Mouse (Mus musculus) MEL (cell line): ENCODE data around the gene Fmod. TPM values are rescaled to one million over a fixed set of nuclear protein-coding genes. Genes with fewer than 3 reads are reported as not detected.

Source experiments
- DNase-seq: peaks from one replicate; pipeline ENCODE4 v3.0.0; 2011; ENCODE audit warnings: low read depth, low spot score
- H3K27ac ChIP-seq: 2 replicates; pipeline ENCODE4 v1.5.1; 2012; ENCODE audit warnings: low read depth, mild to moderate bottlenecking, control low read depth, low read length, moderate library complexity; ENCODE audit not compliant: control insufficient read depth
- H3K27me3 ChIP-seq, 2 experiments: fragments of 150-350 bp in 1 of 2; sonication (generic) in 1 of 2; 2 replicates each; pipeline ENCODE4 v1.6.1; 2012; ENCODE audit warnings: low read length in 2 of 2, mild to moderate bottlenecking in 2 of 2, improper control_type of control experiment in 1 of 2, moderate library complexity in 1 of 2; ENCODE audit not compliant: insufficient read depth in 2 of 2, control insufficient read depth in 1 of 2
- H3K36me3 ChIP-seq, 2 experiments: 2 replicates each; pipeline ENCODE4 v1.6.1; 2012 to 2014; ENCODE audit warnings: low read length in 2 of 2, improper control_type of control experiment in 1 of 2, inconsistent platforms in 1 of 2, mild to moderate bottlenecking in 1 of 2; ENCODE audit not compliant: insufficient read depth in 2 of 2, control insufficient read depth in 1 of 2
- H3K4me1 ChIP-seq, 2 experiments: fragments of 150-350 bp in 1 of 2; sonication (generic) in 1 of 2; 2 replicates each; pipeline ENCODE4 v1.6.1; 2012; ENCODE audit warnings: low read length in 2 of 2, improper control_type of control experiment in 1 of 2, mild to moderate bottlenecking in 1 of 2; ENCODE audit not compliant: insufficient read depth in 2 of 2, control insufficient read depth in 1 of 2
- H3K4me3 ChIP-seq, 2 experiments: fragments of 150-350 bp in 1 of 2; sonication (generic) in 1 of 2; 2 replicates each; pipeline ENCODE4 v1.5.1; 2012; ENCODE audit warnings: low read depth in 2 of 2, low read length in 2 of 2, mild to moderate bottlenecking in 2 of 2, moderate library complexity in 2 of 2, control low read depth in 1 of 2, improper control_type of control experiment in 1 of 2; ENCODE audit not compliant: control insufficient read depth in 1 of 2, insufficient read depth in 1 of 2
- H3K79me2 ChIP-seq: 2 replicates; pipeline ENCODE4 v1.6.1; 2012; ENCODE audit warnings: mild to moderate bottlenecking, low read length, moderate library complexity; ENCODE audit not compliant: control insufficient read depth, poor library complexity, insufficient read depth
- H3K9ac ChIP-seq: 2 replicates; pipeline ENCODE4 v1.6.1; 2012; ENCODE audit warnings: low read depth, mild to moderate bottlenecking, control low read depth, low read length, moderate library complexity; ENCODE audit not compliant: control insufficient read depth, poor library complexity, severe bottlenecking
- H3K9me3 ChIP-seq: fragments of 150-350 bp; sonication (generic); replicated peaks from 2 replicates; pipeline ENCODE4 v1.6.1; 2012; ENCODE audit warnings: mild to moderate bottlenecking, low read length, improper control_type of control experiment, moderate library complexity; ENCODE audit not compliant: insufficient read depth
- CHD1 ChIP-seq: IDR thresholded peaks from 2 replicates; pipeline ENCODE4 v1.6.1; 2012; ENCODE audit warnings: low read depth, mild to moderate bottlenecking, inconsistent platforms, low read length, improper control_type of control experiment
- CHD2 ChIP-seq: IDR thresholded peaks from 2 replicates; pipeline ENCODE4 v1.6.1; 2011; ENCODE audit warnings: low read length, improper control_type of control experiment
- CTCF ChIP-seq, 3 experiments: IDR thresholded peaks in 2 of 3; conservative IDR thresholded peaks in 1 of 3; 2 replicates each; pipeline ENCODE4 v1.5.1; 2011 to 2012; ENCODE audit warnings: low read length in 3 of 3, low read depth in 2 of 3, mild to moderate bottlenecking in 2 of 3, improper control_type of control experiment in 1 of 3, inconsistent platforms in 1 of 3, mixed read lengths in 1 of 3, moderate library complexity in 1 of 3; ENCODE audit not compliant: control insufficient read depth in 1 of 3, insufficient read depth in 1 of 3, poor library complexity in 1 of 3, severe bottlenecking in 1 of 3
- E2F4 ChIP-seq: IDR thresholded peaks from 2 replicates; pipeline ENCODE4 v1.6.1; 2011; ENCODE audit warnings: low read depth, low read length, improper control_type of control experiment, borderline replicate concordance
- ELF1 ChIP-seq: IDR thresholded peaks from 2 replicates; pipeline ENCODE4 v1.6.1; 2014; ENCODE audit warnings: low read depth, mild to moderate bottlenecking, inconsistent platforms, low read length, improper control_type of control experiment, moderate library complexity
- EP300 ChIP-seq, 2 experiments: IDR thresholded peaks; 2 replicates each; pipeline ENCODE4 v1.6.1; 2011; ENCODE audit warnings: improper control_type of control experiment in 2 of 2, low read length in 2 of 2, low read depth in 1 of 2, mild to moderate bottlenecking in 1 of 2
- ETS1 ChIP-seq: IDR thresholded peaks from 2 replicates; pipeline ENCODE4 v1.6.1; 2012; ENCODE audit warnings: low read depth, mild to moderate bottlenecking, inconsistent platforms, low read length, improper control_type of control experiment, moderate library complexity
- HCFC1 ChIP-seq: IDR thresholded peaks from 2 replicates; pipeline ENCODE4 v1.6.1; 2012; ENCODE audit warnings: low read depth, mild to moderate bottlenecking, inconsistent platforms, low read length, improper control_type of control experiment, moderate library complexity
- KAT2A ChIP-seq: conservative IDR thresholded peaks from 2 replicates; pipeline ENCODE4 v1.6.1; 2012; ENCODE audit warnings: low read depth, low read length, improper control_type of control experiment, inconsistent platforms
- MAZ ChIP-seq: IDR thresholded peaks from 2 replicates; pipeline ENCODE4 v1.6.1; 2012; ENCODE audit warnings: low read depth, mild to moderate bottlenecking, inconsistent platforms, low read length, improper control_type of control experiment
- MXI1 ChIP-seq: IDR thresholded peaks from 2 replicates; pipeline ENCODE4 v1.6.1; 2011; ENCODE audit warnings: mild to moderate bottlenecking, low read depth, low read length, improper control_type of control experiment
- MYB ChIP-seq: IDR thresholded peaks from 2 replicates; pipeline ENCODE4 v1.6.1; 2011; ENCODE audit warnings: mild to moderate bottlenecking, low read depth, low read length, improper control_type of control experiment
- NELFE ChIP-seq: IDR thresholded peaks from 2 replicates; pipeline ENCODE4 v1.6.1; 2011; ENCODE audit warnings: low read depth, low read length, improper control_type of control experiment
- NRF1 ChIP-seq: IDR thresholded peaks from 2 replicates; pipeline ENCODE4 v1.6.1; 2014; ENCODE audit warnings: low read depth, mild to moderate bottlenecking, inconsistent platforms, low read length, improper control_type of control experiment, moderate library complexity; ENCODE audit not compliant: poor library complexity, insufficient read depth, severe bottlenecking
- POLR2AphosphoS2 ChIP-seq: IDR thresholded peaks from 2 replicates; pipeline ENCODE4 v1.6.1; 2011; ENCODE audit warnings: low read length, improper control_type of control experiment
- POLR2AphosphoS5 ChIP-seq: IDR thresholded peaks from 2 replicates; pipeline ENCODE4 v1.6.1; 2012; ENCODE audit warnings: low read depth, borderline replicate concordance, mild to moderate bottlenecking, inconsistent platforms, low read length, moderate library complexity, mixed read lengths
- RCOR1 ChIP-seq: IDR thresholded peaks from 2 replicates; pipeline ENCODE4 v1.6.1; 2012; ENCODE audit warnings: low read depth, mild to moderate bottlenecking, inconsistent platforms, low read length, improper control_type of control experiment
- SIN3A ChIP-seq: IDR thresholded peaks from 2 replicates; pipeline ENCODE4 v1.6.1; 2012; ENCODE audit warnings: low read length, improper control_type of control experiment, inconsistent platforms
- TAL1 ChIP-seq: IDR thresholded peaks from 2 replicates; pipeline ENCODE4 v1.6.1; 2012; ENCODE audit warnings: mild to moderate bottlenecking, inconsistent platforms, low read length, moderate library complexity, mixed read lengths
- TBP ChIP-seq: IDR thresholded peaks from 2 replicates; pipeline ENCODE4 v1.8.0; 2011; ENCODE audit warnings: low read depth, low read length, improper control_type of control experiment
- TCF12 ChIP-seq: IDR thresholded peaks from 2 replicates; pipeline ENCODE4 v1.6.1; 2014; ENCODE audit warnings: low read depth, mild to moderate bottlenecking, inconsistent platforms, low read length, improper control_type of control experiment, moderate library complexity
- UBTF ChIP-seq: IDR thresholded peaks from 2 replicates; pipeline ENCODE4 v1.6.1; 2012; ENCODE audit warnings: low read depth, mild to moderate bottlenecking, inconsistent platforms, low read length, improper control_type of control experiment, moderate library complexity, borderline replicate concordance; ENCODE audit not compliant: insufficient read depth
- USF2 ChIP-seq, 2 experiments: IDR thresholded peaks; 2 replicates each; pipeline ENCODE4 v1.6.1; 2011 to 2012; ENCODE audit warnings: improper control_type of control experiment in 2 of 2, low read length in 2 of 2, borderline replicate concordance in 1 of 2, inconsistent platforms in 1 of 2, low read depth in 1 of 2, mild to moderate bottlenecking in 1 of 2; ENCODE audit not compliant: insufficient read depth in 1 of 2
- ZKSCAN1 ChIP-seq: IDR thresholded peaks from 2 replicates; pipeline ENCODE4 v1.6.1; 2012; ENCODE audit warnings: low read depth, mild to moderate bottlenecking, inconsistent platforms, low read length, improper control_type of control experiment, moderate library complexity
- ZMIZ1 ChIP-seq: IDR thresholded peaks from 2 replicates; pipeline ENCODE4 v1.6.1; 2012; ENCODE audit warnings: low read depth, mild to moderate bottlenecking, inconsistent platforms, low read length, improper control_type of control experiment, moderate library complexity
- ZNF384 ChIP-seq: IDR thresholded peaks from 2 replicates; pipeline ENCODE4 v1.6.1; 2012; ENCODE audit warnings: low read depth, mild to moderate bottlenecking, inconsistent platforms, low read length, improper control_type of control experiment
- polyA plus RNA-seq, 2 experiments: library from polyadenylated mRNA; stranded (reverse) in 1 of 2; unstranded in 1 of 2; fragments of >175 nt in 1 of 2; fragments of >200 nt in 1 of 2; gene quantifications; 2 replicates each; pipeline versions ENCODE4 v1.2.1 to v1.2.4; 2012; ENCODE audit warnings: low replicate concordance in 2 of 2, low read depth in 1 of 2; ENCODE audit not compliant: insufficient read length in 2 of 2, insufficient read depth in 1 of 2, missing spikeins in 1 of 2
- total RNA-seq: library from RNA; depleted of rRNA; stranded (reverse); fragments of 300-350 nt; gene quantifications from 2 replicates; pipeline ENCODE4 v1.2.3, GENCODE M21; 2012

Gene Fmod
- total and polyA plus RNA-seq, 3 experiments, result not detected

DNA sequence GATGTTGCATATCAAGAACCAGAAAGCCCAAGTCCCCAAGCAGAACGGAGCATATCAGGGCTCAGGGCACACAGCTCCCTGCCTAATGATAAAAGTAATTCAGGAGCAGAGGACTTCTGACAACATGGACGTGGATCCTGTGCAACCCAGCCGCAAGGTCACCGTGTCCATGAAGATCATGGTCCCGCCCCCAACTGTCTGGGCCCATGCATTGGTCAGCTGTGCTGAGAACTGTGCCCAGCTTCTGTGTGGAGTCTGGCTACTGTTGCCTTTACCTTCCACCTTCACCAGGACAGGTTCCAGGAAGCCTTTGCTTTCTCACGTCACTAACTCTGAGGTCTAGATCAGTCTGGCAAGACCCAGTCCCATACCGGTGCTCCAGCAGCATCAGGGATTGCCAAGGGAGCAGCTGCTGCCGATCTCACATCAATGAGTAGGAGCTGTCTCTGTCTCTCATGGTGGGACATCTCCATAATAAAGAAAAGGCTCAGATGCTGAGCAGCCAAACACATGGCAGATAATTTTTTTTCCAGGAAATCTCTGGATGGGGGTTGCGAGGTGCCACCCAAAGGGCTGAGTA is 18.7 kb downstream of the Fmod start:
- Histone ChIP-seq H3K9me3 (no peaks in the 10 kb centered on the region), H3K4me1 (peaks cover 11 to 15% of the 10 kb centered on the region in 2 experiments), H3K27ac (no peak overlapping the region), H3K27me3 (peaks cover 0 to 4% of the 10 kb centered on the region in 2 experiments; a peak in 2 of 4 replicates), H3K9ac (no peak overlapping the region)
- no peak for DNase-seq
- TF ChIP-seq MXI1 (no peak), HCFC1 (no peak), NELFE (no peak), CTCF (IDR thresholded peaks at IDR 0.05 in 2 of 3, conservative IDR thresholded peaks at IDR 0.05 in 1 of 3; ENCODE audit: control insufficient read depth in 1 of 3, insufficient read depth in 1 of 3, low read depth in 2 of 3, low read length in 3 of 3, poor library complexity in 1 of 3, severe bottlenecking in 1 of 3) (no peak), TAL1 (no peak), E2F4 (no peak), ZMIZ1 (no peak), ELF1 (no peak), ZNF384 (no peak), UBTF (no peak), CHD2 (no peak), RCOR1 (no peak), USF2 (IDR thresholded peaks at IDR 0.05; ENCODE audit: borderline replicate concordance in 1 of 2, insufficient read depth in 1 of 2, low read depth in 1 of 2, low read length in 2 of 2) (no peak), ETS1 (no peak), POLR2AphosphoS5 (no peak), SIN3A (no peak), NRF1 (no peak), TBP (no peak), POLR2AphosphoS2 (no peak)
- TF ChIP-seq, all 39 proteins: peak for 0
- H3K36me3 ChIP-seq, result peaks cover 0 to 9% of the 10 kb centered on the region in 2 experiments; a peak in 2 of 4 replicates
- no peak overlapping the region for H3K4me3 ChIP-seq
- H3K79me2 ChIP-seq, result no peaks in the 10 kb centered on the region; the same call in 1 of the 2 replicates

DNA sequence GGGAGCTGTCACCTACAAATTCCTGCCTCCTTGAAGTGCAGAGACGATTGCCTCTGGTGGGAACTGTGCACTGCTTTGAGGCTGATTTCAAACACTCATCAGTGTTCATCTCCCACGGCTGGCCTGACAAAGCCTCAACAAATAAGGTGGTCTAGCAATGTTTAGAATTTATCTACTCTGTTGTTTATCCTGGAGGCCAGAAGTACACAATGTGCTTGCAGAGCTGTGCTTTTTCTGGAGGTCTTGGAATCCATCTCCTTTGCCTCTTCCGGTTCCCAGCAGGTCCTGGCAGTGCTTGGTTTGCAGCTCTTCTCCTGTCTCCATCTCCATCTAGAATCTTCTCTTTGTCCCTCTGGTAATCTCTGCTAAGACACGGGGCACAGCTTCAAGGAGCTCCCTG is 19.2 kb downstream of the Fmod start:
- no peak overlapping the region for H3K27ac ChIP-seq
- no peak overlapping the region for H3K9ac ChIP-seq
- H3K4me3 ChIP-seq, result no peak overlapping the region
- no peaks in the 10 kb centered on the region for H3K9me3 ChIP-seq
- no peaks in the 10 kb centered on the region; a peak in 2 of 4 replicates for H3K27me3 ChIP-seq
- TF ChIP-seq SIN3A, result no peak
- no peak for TF ChIP-seq ETS1
- no peak for TF ChIP-seq KAT2A
- no peak for TF ChIP-seq MYB
- no peak for TF ChIP-seq EP300 (IDR thresholded peaks at IDR 0.05; ENCODE audit: low read depth in 1 of 2, low read length in 2 of 2)
- TF ChIP-seq TCF12, result no peak
- TF ChIP-seq HCFC1, result no peak
- TF ChIP-seq CHD1, result no peak
- TF ChIP-seq ELF1, result no peak
- no peak for TF ChIP-seq MAZ
- TF ChIP-seq TAL1, result no peak
- no peak for TF ChIP-seq ZKSCAN1
- peaks cover 0 to 9% of the 10 kb centered on the region in 2 experiments; a peak in 2 of 4 replicates for H3K36me3 ChIP-seq
- no peak for DNase-seq
- H3K4me1 ChIP-seq, result peaks cover 11 to 16% of the 10 kb centered on the region in 2 experiments
- no peaks in the 10 kb centered on the region; the same call in 1 of the 2 replicates for H3K79me2 ChIP-seq
